Mouse (Mus musculus) limb, embryonic 14.5 days (tissue): Measurements from ENCODE around the gene Usp31. TPM values are rescaled to one million over a fixed set of nuclear protein-coding genes. Genes with fewer than 3 reads are reported as not detected.

Experiments
- ATAC-seq: fragments of 200-750 bp; cut with Nextera tagmentation; 2 replicates; pipeline ENCODE4 v1.8.0; 2017; ENCODE audit warnings: low read depth, moderate number of reproducible peaks, moderate TSS enrichment; ENCODE audit not compliant: low FRiP score
- DNase-seq: peaks from one replicate; pipeline ENCODE4 v3.0.0-alpha.2; 2015; ENCODE audit warnings: low spot score
- H3K27ac ChIP-seq: fragments of 300-500 bp; sonication (generic); replicated peaks from 2 replicates; pipeline ENCODE4 v1.5.1; 2014; ENCODE audit warnings: low read depth, mild to moderate bottlenecking, low read length, moderate library complexity, mixed read lengths
- H3K27me3 ChIP-seq: fragments of 300-500 bp; sonication (generic); 2 replicates; pipeline ENCODE4 v1.6.1; 2014; ENCODE audit warnings: low read length, mixed read lengths; ENCODE audit not compliant: control insufficient read depth, insufficient read depth
- H3K36me3 ChIP-seq: fragments of 300-500 bp; sonication (generic); 2 replicates; pipeline ENCODE4 v1.6.1; 2014; ENCODE audit warnings: mild to moderate bottlenecking, low read length, moderate library complexity, mixed read lengths; ENCODE audit not compliant: control insufficient read depth, insufficient read depth
- H3K4me1 ChIP-seq: fragments of 300-500 bp; sonication (generic); 2 replicates; pipeline ENCODE4 v1.6.1; 2014; ENCODE audit warnings: antibody characterized with exemption, low read length, mixed read lengths; ENCODE audit not compliant: control insufficient read depth, insufficient read depth
- H3K4me2 ChIP-seq: fragments of 300-500 bp; sonication (generic); replicated peaks from 2 replicates; pipeline ENCODE4 v1.6.1; 2014; ENCODE audit warnings: low read depth, mild to moderate bottlenecking, low read length, moderate library complexity; ENCODE audit not compliant: severe bottlenecking
- H3K4me3 ChIP-seq: fragments of 300-500 bp; sonication (generic); replicated peaks from 2 replicates; pipeline ENCODE4 v1.5.1; 2014; ENCODE audit warnings: low read length
- H3K9ac ChIP-seq: fragments of 300-500 bp; sonication (generic); 2 replicates; pipeline ENCODE4 v1.6.1; 2014; ENCODE audit warnings: mild to moderate bottlenecking, low read depth, low read length, moderate library complexity; ENCODE audit not compliant: severe bottlenecking
- H3K9me3 ChIP-seq: fragments of 300-500 bp; sonication (generic); 2 replicates; pipeline ENCODE4 v1.6.1; 2016; ENCODE audit warnings: low read length; ENCODE audit not compliant: control insufficient read depth
- POLR2A ChIP-seq: fragments of 200-500 bp; IDR thresholded peaks from 2 replicates; pipeline ENCODE4 v1.8.0; 2012; ENCODE audit warnings: inconsistent platforms, mild to moderate bottlenecking, moderate library complexity, borderline replicate concordance; ENCODE audit not compliant: insufficient read depth, insufficient read length; ENCODE audit errors: extremely low read depth
- WGBS: fragments of 180-500 bp; shearing (Covaris S2); extraction: QIAGEN DNeasy Blood & Tissue Kit; methylation state at CpG from one replicate; pipeline ENCODE4 v1.1.7; 2014; 5-methylcytosine and 5-hydroxymethylcytosine counted together
- polyA plus RNA-seq, 2 experiments: library from polyadenylated mRNA; depleted of rRNA in 1 of 2; stranded (reverse) in 1 of 2; unstranded in 1 of 2; fragments of >200 nt; fragmentation: Nextera tagmentation in 1 of 2; extraction: Ambion mirVana in 1 of 2; gene quantifications; 2 replicates each; pipeline versions ENCODE4 v1.2.1 to v1.2.3; 2012 to 2014

Gene Usp31
- polyA plus RNA-seq, 2 experiments, result 3.7 to 6.4 TPM

DNA sequence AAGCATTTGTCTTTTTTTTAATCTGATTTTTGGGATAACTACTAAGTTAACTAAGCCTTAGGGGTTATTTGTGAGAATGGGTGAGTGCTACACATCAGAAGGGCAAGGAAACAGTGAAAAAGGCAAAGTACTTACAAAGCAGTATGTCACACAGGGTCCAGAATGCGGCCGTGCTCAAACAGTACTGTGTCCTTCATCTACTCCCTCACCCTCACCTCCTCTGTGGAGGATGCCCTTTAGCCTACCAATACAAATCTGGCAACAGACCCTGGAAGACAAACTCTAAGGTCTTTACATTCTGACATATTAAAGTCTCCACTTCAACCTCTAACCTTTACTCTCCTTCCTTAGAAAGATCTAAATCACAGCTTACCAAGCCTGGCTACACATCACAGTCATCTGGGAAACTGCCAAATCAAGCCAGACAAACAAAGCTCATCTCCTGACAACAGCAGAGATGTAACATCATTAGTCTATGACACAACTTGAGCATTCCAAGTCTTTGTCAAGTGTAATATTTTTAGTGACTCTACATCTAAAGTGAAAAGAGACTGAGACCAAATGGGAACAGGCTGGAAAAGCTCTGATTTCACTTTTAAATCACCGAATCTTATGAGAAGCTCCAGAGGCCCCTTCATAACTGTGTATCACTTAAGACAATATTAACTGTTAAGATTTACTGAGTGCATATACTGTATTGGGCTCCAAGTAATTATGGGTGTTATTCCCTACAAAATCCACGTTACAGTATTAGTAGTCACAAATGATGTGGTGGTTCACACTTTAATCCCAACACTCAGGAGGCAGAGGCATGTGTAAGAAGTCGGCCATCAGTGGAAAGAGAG, 21.7 kb downstream of the Usp31 start:
- Histone ChIP-seq H3K9me3 (no peaks in the 10 kb centered on the region), H3K9ac (no peak overlapping the region), H3K4me1 (no peaks in the 10 kb centered on the region), H3K27me3 (no peaks in the 10 kb centered on the region), H3K4me3 (no peak overlapping the region), H3K36me3 (no peaks in the 10 kb centered on the region), H3K27ac (no peak overlapping the region), H3K4me2 (no peak overlapping the region)
- ATAC-seq, result no peak
- no peak for TF ChIP-seq POLR2A
- WGBS, result 89% methylated on average over 5 of the region's 5 CpGs
- no peak for DNase-seq

DNA sequence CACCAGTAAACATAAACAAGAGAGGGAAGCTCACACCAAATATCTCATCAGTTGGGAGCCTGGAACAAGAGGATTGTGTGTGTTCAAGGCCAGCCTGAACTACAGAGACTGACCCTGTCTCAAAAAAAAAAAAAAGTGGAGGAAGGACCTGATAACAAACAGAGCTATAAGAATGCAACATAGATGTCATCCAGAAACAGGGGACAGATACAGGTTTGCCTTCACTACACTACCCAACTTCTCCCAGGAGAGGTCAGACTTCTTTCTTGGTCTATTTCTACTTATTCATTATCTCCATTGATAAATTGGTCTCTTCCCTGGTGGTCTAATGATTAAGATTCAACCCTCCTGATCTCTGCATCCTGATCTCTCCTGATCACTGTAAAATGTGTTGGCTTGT, 25.9 kb downstream of the Usp31 start:
- no peaks in the 10 kb centered on the region for H3K9me3 ChIP-seq
- no peak for DNase-seq
- H3K27ac ChIP-seq, result no peak overlapping the region
- H3K9ac ChIP-seq, result no peak overlapping the region
- H3K36me3 ChIP-seq, result no peaks in the 10 kb centered on the region; the same call in 1 of the 2 replicates
- no peak overlapping the region for H3K4me3 ChIP-seq
- TF ChIP-seq POLR2A, result no peak
- H3K4me1 ChIP-seq, result no peaks in the 10 kb centered on the region
- no peaks in the 10 kb centered on the region for H3K27me3 ChIP-seq
- H3K4me2 ChIP-seq, result no peak overlapping the region
- no peak for ATAC-seq

DNA sequence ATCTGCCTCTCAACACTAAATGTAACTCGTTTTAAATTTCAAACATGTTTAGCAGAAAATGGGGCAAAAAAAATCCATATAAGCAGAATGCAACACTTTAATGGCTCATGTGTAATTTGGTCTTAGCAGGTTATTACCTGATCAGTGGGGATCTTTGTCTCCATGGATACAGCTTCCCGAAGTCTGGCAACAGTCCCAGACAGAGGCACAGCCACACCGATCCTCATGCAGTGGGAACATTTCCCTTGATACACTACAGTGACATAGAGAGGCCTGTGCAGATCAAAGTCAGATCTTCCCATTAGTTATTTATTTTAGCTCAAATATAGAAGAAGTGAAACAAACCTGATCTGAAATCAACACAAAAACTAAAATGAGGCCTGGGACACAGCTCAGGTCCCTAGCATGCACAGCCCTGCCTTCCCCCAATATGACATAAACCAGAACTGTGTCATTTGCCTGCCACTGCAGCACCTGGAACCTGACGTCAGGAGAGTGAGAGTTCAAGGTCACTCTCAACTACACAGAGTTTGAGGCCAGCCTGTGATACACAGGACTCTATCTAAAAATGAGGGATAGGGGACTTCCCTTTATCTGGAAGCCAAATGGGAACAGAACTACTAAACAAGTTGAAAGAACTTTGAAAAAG, 29.8 kb downstream of the Usp31 start:
- no peak for ATAC-seq
- WGBS, result 24% methylated on average over 4 of the region's 4 CpGs
- DNase-seq, result no peak

DNA sequence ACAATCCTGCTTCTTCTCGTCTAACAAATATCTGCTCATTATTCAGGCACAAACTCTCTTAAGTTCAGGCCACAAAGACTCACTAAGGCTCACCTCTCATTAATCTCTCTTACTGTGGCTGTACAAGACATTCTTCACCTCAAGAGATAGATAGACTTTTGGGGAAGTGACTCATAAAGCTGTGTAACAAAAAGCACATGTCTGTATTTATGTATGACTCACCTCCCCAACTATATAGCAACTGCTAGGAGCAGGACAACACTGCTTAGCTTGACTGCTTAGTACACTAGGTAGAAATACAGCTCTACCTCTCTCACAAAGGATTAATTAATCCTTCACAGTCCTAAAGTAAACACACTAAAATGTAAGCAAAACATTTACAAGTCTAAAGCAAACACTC, 46.3 kb downstream of the Usp31 start:
- Histone ChIP-seq H3K36me3 (peaks cover 53% of the 10 kb centered on the region), H3K4me1 (no peaks in the 10 kb centered on the region), H3K27ac (no peak overlapping the region), H3K4me3 (no peak overlapping the region), H3K9ac (no peak overlapping the region), H3K9me3 (no peaks in the 10 kb centered on the region), H3K4me2 (no peak overlapping the region), H3K27me3 (no peaks in the 10 kb centered on the region)
- no peak for ATAC-seq
- no peak for TF ChIP-seq POLR2A
- DNase-seq, result no peak
- 83% methylated on average over 1 of the region's 1 CpGs for WGBS

More for the DNA sequence above, 29.8 kb downstream of the Usp31 start:
- no peak for TF ChIP-seq POLR2A
- H3K27me3 ChIP-seq, result no peaks in the 10 kb centered on the region
- H3K4me1 ChIP-seq, result no peaks in the 10 kb centered on the region
- no peak overlapping the region for H3K27ac ChIP-seq
- H3K9ac ChIP-seq, result no peak overlapping the region
- no peaks in the 10 kb centered on the region for H3K9me3 ChIP-seq
- H3K4me2 ChIP-seq, result no peak overlapping the region
- no peak overlapping the region for H3K4me3 ChIP-seq
- peaks cover 5% of the 10 kb centered on the region for H3K36me3 ChIP-seq

DNA sequence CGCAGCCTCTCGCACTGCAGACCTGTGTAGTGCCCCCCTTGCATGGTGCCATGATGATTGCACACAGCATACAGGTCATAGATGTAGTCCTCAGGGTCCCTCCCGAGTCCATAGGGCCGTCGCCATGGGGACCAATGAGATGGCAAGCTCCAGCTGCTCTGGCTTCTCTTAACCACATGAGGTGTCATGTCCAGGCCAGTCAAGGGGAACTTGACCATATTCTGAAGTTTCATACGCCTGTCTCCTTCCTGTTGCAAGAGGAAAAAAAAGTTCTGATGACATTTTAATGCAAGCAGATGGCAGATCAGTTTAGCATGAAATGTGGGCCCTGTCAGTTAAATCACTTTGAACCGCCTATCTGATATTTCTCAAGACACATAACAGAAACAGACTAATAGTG, 48.2 kb downstream of the Usp31 start:
- no peak for ATAC-seq
- no peak for DNase-seq
- WGBS, result 85% methylated on average over 7 of the region's 7 CpGs
- Histone ChIP-seq H3K27me3 (no peaks in the 10 kb centered on the region), H3K9ac (no peak overlapping the region), H3K9me3 (no peaks in the 10 kb centered on the region), H3K4me1 (no peaks in the 10 kb centered on the region), H3K4me2 (no peak overlapping the region), H3K4me3 (no peak overlapping the region), H3K27ac (no peak overlapping the region), H3K36me3 (peaks cover 45% of the 10 kb centered on the region)
- no peak for TF ChIP-seq POLR2A
